Mouse (Mus musculus): Measurements from ENCODE around the gene Wars.
"Not testable (repeated sequence)": the region's sequence is repeated elsewhere in the genome, so short reads cannot be mapped to it uniquely, and the experiment has no call there.

Wars gene

GRCm38 (mm10) chr12:108856186-108856585 is 37.8 kb downstream of the Wars start:
- DNase-seq (ENCODE audit: low spot score) = no peak

DNA sequence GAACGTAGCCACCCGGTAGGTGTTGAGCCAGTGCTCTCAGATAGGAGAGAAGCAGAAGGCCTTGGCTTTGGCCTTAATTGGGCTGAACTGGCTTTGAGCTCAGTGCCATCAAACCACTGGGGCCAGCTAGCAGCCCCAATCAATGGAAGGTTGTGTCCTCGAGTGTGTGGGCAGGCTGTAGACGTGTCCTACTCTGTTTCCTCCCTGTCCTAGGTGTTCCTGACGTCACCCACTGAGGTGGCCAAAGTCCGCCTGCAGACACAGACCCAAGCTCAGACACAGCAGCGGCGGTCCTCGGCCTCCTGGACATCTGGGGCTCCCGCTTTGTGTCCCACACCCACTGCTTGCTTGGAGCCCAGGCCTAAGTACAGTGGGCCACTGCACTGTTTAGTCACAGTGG is 38.9 kb downstream of the Wars start:
- DNase-seq (ENCODE audit: low spot score) = no peak

- DNase-seq (ENCODE audit: low spot score) = no peak
These were observed 41.2 kb downstream of the Wars start for GRCm38 (mm10) chr12:108852822-108853221.

GRCm38 (mm10) chr12:108850886-108851285 is 43.1 kb downstream of the Wars start:
- no peak for DNase-seq (ENCODE audit: low spot score)

DNA sequence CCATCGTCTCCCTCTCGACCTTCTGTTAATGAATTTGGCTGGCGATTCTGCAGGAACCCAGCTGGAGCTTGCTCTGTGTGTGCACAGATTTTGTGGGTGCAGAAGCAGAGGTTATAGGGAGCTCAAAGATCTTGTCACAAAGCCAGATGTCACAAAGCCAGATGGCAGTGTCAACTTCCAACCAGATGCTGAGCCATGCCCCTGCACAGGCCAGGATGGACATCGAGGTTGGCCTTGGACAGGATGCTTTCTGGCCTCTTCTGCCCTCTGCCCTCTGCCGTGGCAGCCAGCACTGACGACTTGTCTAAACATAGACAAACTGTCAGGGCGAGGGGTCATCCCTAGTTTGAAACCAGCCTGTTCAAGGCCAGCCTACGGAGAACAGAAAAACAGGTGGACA is 43.8 kb downstream of the Wars start:
- DNase-seq (ENCODE audit: low spot score) = no peak

GRCm38 (mm10) chr12:108849488-108850022 is 44.4 kb downstream of the Wars start:
- no peak for DNase-seq (ENCODE audit: low spot score)

DNA sequence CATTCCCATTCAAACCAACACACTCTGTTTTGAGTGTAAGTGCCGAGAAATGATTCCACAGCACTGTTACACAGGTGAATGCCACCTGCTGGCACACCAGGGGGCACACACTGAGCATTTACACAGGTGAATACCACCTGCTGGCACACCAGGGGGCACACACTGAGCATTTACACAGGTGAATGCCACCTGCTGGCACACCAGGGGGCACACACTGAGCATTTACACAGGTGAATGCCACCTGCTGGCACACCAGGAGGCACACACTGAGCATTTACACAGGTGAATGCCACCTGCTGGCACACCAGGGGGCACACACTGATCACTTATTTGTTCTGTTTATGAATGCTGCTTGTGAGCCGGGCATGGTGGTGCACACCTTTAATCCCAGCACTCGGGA is 45.9 kb downstream of the Wars start:
- not testable (repeated sequence) for DNase-seq (ENCODE audit: low spot score)

GRCm38 (mm10) chr12:108842663-108843062 is 51.3 kb downstream of the Wars start:
- DNase-seq (ENCODE audit: low spot score) = no peak

DNA sequence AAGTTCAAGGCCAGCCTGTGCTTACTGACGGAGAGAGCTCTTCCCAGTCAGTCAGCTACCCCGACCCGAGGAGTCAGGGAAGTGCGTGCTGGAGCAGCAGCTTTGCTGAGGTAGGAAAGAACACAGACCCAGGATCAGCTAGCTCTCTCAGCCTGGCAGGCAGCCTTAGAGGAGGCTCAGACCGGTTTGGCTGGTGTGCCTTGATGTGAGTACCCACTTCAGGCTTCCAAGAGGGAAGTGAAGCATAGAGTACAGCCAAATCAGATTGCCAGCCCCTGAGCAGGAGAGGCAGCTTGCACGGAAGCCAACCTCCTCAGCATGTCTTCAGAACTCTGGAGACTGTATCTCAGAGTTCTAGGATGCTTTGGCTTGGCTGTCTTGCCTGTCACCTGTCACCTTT is 52.8 kb downstream of the Wars start:
- DNase-seq (ENCODE audit: low spot score) = no peak

- no peak for DNase-seq (ENCODE audit: low spot score)
These were observed 57.3 kb downstream of the Wars start for GRCm38 (mm10) chr12:108836722-108837121.

DNA sequence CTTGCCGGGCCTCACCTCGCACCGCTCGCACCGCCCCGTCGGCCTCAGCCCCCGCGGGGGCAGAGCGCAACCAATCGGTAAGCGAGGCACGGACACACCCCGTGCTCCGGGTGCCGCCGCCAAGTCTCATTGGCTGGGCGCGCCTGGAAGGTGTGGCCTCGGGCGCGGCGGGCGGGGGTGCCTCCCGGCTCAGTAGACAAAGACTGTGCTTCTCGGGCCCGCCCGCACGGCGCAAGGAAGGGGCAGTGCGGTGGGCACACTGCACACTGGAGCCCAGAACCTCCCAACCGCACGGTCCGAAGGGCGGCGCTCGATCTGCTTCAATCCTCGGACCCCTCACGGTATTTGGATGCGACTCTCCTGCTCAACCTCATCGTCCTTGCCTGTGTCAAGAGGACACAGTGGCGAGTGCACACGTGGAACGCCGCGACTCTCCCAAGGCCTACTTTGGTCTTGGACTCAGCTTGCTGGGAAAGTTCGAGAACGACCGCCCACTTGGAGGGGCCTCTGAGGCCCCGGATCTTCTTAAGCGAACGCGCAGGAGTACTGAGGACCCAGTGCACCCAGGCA is 58.0 kb downstream of the Wars start, which contains the start of the genes Slc25a29 and Slc25a47:
TSS of gene Slc25a29 (minus strand) at position 44 of the 570 bp plus-strand sequence.
TSS of gene Slc25a47 (plus strand) at position 207 of the 570 bp plus-strand sequence.
- peak; percentile 89 for DNase-seq (ENCODE audit: low spot score)

DNA sequence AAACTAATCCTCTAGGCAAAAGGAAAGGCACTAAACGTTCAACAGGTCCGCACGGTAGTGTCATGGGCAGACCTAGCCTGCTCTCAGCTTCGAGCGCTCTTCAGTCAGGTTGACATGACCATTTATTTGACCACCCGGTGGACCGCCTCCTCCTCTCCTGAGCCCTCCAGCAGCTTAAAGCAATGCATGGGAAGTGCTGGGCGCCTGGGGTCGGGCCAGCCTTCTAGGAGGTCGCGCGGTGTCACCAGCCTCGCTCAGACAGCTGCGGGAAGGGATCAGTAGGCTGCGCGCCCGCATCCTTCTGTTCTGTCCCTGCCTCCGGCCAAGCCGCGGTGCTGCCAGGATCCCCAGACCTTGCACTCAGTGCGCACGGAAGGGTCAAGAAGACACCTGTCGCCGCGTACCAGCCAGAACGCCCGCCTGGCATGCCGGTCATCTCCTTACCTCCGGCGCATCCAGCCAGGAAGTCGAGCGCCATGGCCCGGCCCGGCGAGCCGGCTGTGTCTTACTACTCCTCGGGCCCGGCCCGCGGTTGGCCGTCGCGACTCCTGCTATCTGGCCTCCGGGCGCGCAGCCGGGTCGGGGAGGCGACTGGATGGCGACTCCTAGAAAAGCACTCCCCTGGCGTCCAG is 58.6 kb downstream of the Wars start:
- no peak for DNase-seq (ENCODE audit: low spot score)

DNA sequence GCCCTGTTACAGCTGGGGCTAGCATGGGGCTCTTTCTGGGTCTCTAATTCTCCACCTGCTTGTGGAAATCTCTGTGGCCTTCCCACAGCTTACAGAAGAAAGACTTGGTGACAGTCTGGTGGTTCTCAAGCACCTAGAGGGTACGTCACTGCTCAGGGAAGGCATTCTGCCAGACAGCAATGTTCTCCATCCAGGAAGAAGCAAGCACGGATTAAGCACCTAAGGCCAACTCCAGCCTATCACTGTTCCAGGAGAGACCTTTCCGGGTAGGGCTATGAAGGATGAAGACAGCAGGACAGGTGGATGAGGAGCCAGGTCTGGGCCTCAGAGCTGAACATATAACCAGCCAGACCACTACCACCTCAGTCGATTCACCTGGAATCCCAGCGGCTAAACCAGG is 59.2 kb downstream of the Wars start:
- DNase-seq (ENCODE audit: low spot score) = no peak

GRCm38 (mm10) chr12:108834337-108834736 is 59.6 kb downstream of the Wars start:
- no peak for DNase-seq (ENCODE audit: low spot score)

DNA sequence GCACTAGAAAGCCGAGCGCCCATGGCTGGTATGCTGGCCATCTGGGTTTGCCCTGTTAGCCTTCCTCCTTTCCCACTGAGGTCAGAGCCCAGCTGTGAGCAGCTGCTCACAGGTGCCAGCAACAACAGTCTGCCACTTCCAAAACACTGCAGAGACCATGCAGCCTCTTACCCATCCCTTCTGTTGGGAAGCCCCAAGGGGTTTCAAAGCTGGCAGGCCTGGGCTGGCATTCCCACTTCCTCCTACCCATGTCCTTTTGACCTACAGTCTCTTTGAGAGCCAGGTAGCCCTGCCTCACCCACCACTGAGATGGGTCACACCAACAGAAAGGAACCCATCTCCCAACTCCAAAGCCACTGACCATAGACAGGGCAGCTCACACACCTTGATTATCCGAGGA is 60.6 kb downstream of the Wars start:
- DNase-seq (ENCODE audit: low spot score) = no peak

GRCm38 (mm10) chr12:108832851-108833250 is 61.1 kb downstream of the Wars start:
- DNase-seq (ENCODE audit: low spot score) = no peak

DNA sequence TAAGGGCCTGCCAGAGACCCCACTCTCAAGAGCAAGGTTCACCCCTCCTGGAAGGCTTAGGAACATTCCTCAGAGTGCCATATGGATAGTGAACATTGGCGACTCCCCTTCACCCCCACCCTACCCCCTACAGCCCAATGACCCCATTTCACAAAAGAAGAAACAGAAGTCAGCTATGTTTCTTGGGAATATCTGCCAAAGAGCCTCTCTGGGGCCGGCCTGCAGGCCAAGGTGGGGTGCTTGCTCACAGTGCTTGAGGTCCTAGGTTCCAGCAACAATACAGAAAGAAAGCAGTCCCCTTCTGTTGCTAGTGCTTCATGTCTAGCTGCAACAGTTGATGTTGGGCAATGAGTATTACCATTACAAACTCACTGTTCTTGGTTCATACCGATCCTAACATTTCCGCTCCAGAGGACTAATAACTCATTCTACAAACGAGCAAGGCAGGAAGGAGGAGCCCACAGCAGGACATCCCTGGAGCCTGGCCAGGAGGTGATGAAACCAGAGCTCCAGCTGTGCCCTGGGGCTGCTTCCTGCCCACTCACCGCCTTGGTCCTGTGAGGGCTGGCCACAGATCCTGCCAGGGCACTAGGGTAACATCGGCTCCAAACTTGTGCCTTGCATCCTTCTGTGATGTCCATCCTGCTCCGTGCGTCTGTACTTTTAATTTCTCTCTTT is 61.9 kb downstream of the Wars start:
- DNase-seq (ENCODE audit: low spot score) = no peak

DNA sequence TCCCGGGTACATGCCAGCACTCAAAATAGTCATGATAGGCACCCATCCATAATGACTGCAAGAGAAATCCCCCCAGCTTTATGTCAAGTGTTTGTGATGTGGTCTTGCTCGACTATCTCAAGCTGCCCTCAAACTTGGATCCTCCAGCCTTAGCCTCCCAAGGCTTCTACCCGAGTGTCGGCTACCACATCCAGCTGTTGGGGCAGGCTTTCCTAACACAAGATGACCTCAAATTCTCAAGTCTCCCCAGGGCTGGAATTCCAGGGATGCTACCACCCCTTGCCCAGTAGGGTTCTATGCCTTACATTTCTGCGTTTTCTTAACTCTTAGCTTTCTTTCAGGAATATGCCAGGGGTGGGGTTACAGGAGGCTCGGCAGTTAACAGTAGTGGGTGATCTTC is 63.6 kb downstream of the Wars start:
- no peak for DNase-seq (ENCODE audit: low spot score)

GRCm38 (mm10) chr12:108829636-108830035 is 64.3 kb downstream of the Wars start:
- no peak for DNase-seq (ENCODE audit: low spot score)

- no peak for DNase-seq (ENCODE audit: low spot score)
These were observed 66.3 kb downstream of the Wars start for GRCm38 (mm10) chr12:108827641-108828040.

DNA sequence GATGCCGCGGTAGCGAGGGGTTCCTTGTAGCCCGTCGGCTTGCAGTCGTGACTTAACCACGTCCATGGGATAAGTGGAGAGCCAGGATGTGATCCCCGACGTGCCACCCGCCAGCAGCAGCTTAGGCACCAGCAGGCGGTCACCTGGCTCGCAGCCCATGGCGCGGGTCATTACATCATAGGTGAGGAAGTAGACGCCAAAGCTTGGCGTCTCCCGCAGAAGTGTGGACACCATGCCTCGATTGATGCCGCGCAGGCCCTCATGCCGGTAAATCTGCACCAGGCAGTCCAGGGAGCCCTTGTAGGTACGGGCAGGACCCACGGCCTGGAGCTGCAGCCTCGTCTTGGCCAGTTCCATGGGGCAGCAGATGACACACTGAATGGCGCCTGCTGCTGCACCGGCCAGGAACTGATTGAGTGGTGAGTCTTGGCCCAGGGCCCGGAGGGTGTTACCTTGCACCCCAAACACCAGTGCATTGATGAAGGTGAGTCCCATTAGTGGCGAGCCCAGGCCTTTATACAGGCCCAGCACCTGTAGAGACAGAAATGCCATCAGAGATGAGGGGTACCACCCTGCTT is 66.9 kb downstream of the Wars start:
- DNase-seq (ENCODE audit: low spot score) = no peak

GRCm38 (mm10) chr12:108826282-108826957 is 67.6 kb downstream of the Wars start:
- DNase-seq (ENCODE audit: low spot score) = no peak

Data from c-Kit-positive CD71-positive TER-119-positive erythroid progenitor cells, embryonic 14.5 days (primary cell).